Mouse (Mus musculus) thymus, adult 2 months (tissue): ENCODE data around the gene Cyb5r3.
"Not testable (repeated sequence)": the region's sequence is repeated elsewhere in the genome, so short reads cannot be mapped to it uniquely, and the experiment has no call there.

Experiments used
- CTCF ChIP-seq: fragments of 200-500 bp; IDR thresholded peaks from 2 replicates; pipeline ENCODE4 v1.5.1; 2012; ENCODE audit warnings: mild to moderate bottlenecking, control low read depth, low read length, moderate library complexity, borderline replicate concordance; ENCODE audit not compliant: control insufficient read depth, poor library complexity, insufficient read depth; ENCODE audit errors: extremely low read depth
- POLR2A ChIP-seq: fragments of 200-500 bp; IDR thresholded peaks from 2 replicates; pipeline ENCODE4 v1.6.1; 2012; ENCODE audit warnings: mild to moderate bottlenecking, low read length, control low read depth, moderate library complexity; ENCODE audit not compliant: control insufficient read depth, poor library complexity, insufficient read depth; ENCODE audit errors: extremely low read depth

- not testable (repeated sequence) for TF ChIP-seq POLR2A, CTCF
These were observed 45.4 kb downstream of the Cyb5r3 start for GRCm38 (mm10) chr15:83127037-83127436.
